Mouse (Mus musculus) G1E (cell line): ENCODE data around the gene Enox1. TPM values are rescaled to one million over a fixed set of nuclear protein-coding genes. Genes with fewer than 3 reads are reported as not detected.

Experiments used
- ATAC-seq: 2 replicates; pipeline ENCODE4 v1.8.0; 2016; ENCODE audit warnings: mild to moderate bottlenecking; ENCODE audit not compliant: insufficient number of reproducible peaks, poor library complexity, low FRiP score, severe bottlenecking; ENCODE audit errors: extremely low read depth
- DNase-seq: peaks from one replicate; pipeline ENCODE4 v3.0.0; 2012; ENCODE audit warnings: low spot score
- H3K27me3 ChIP-seq: 2 replicates; pipeline ENCODE4 v1.6.1; 2012; ENCODE audit warnings: mild to moderate bottlenecking, low read length, inconsistent platforms; ENCODE audit not compliant: insufficient read depth
- H3K36me3 ChIP-seq: replicated peaks from 2 replicates; pipeline ENCODE3; 2012; ENCODE audit warnings: mild to moderate bottlenecking, inconsistent platforms
- H3K4me1 ChIP-seq: 2 replicates; pipeline ENCODE4 v1.6.1; 2012; ENCODE audit warnings: low read depth, low read length, inconsistent platforms, mixed read lengths; ENCODE audit not compliant: insufficient read depth
- H3K4me3 ChIP-seq: 2 replicates; pipeline ENCODE4 v1.5.1; 2012; ENCODE audit warnings: low read depth, mild to moderate bottlenecking, inconsistent platforms, low read length, moderate library complexity, mixed read lengths
- H3K9me3 ChIP-seq: replicated peaks from 2 replicates; pipeline ENCODE4 v1.6.1; 2012; ENCODE audit warnings: inconsistent platforms
- CTCF ChIP-seq: IDR thresholded peaks from 2 replicates; pipeline ENCODE4 v1.5.1; 2012; ENCODE audit warnings: low read depth, low read length, inconsistent platforms, mixed read lengths
- GATA1 ChIP-seq: IDR thresholded peaks from 2 replicates; pipeline ENCODE4 v1.6.1; 2012; ENCODE audit warnings: borderline replicate concordance, low read length, inconsistent platforms, mixed read lengths
- GATA2 ChIP-seq: IDR thresholded peaks from 2 replicates; pipeline ENCODE4 v1.6.1; 2012; ENCODE audit warnings: low read depth, low read length, inconsistent platforms, borderline replicate concordance
- POLR2AphosphoS5 ChIP-seq: IDR thresholded peaks from 2 replicates; pipeline ENCODE4 v1.6.1; 2012; ENCODE audit warnings: low read depth, low read length, inconsistent platforms; ENCODE audit not compliant: insufficient replicate concordance
- TAL1 ChIP-seq: conservative IDR thresholded peaks from 2 replicates; pipeline ENCODE4 v1.6.1; 2012; ENCODE audit warnings: low read depth, low read length, inconsistent platforms, mixed read lengths
- polyA plus RNA-seq: library from polyadenylated mRNA; stranded (reverse); fragments of >175 nt; gene quantifications from 2 replicates; pipeline ENCODE4 v1.2.3, GENCODE M21; 2012
- total RNA-seq, 2 experiments: library from RNA; stranded (forward) in 1 of 2; stranded (reverse) in 1 of 2; fragments of 200-1000 nt in 1 of 2; fragments of >200 nt in 1 of 2; fragmentation: Nextera tagmentation in 1 of 2; gene quantifications; 2 replicates each; pipeline ENCODE4 v1.2.3; 2014 to 2017

Enox1 gene
- total and polyA plus RNA-seq, 3 experiments = 0.05 TPM; not detected in 2

GRCm38 (mm10) chr14:77183491-77183890 lies 26.9 kb downstream of the Enox1 start:
- Histone ChIP-seq H3K27me3 (no peaks in the 10 kb centered on the region), H3K4me1 (no peaks in the 10 kb centered on the region), H3K9me3 (peaks cover 44% of the 10 kb centered on the region), H3K36me3 (no peaks in the 10 kb centered on the region), H3K4me3 (no peak overlapping the region)
- no peak for ATAC-seq
- TF ChIP-seq POLR2AphosphoS5 = no peak
- no peak for TF ChIP-seq TAL1
- TF ChIP-seq CTCF = no peak
- TF ChIP-seq GATA1 = no peak
- TF ChIP-seq GATA2 = no peak
- DNase-seq = no peak

GRCm38 (mm10) chr14:77190158-77190557 lies 33.6 kb downstream of the Enox1 start:
- ATAC-seq (no peak), DNase-seq (no peak)
- Histone ChIP-seq H3K4me1 (no peaks in the 10 kb centered on the region), H3K9me3 (peaks cover 49% of the 10 kb centered on the region), H3K4me3 (no peak overlapping the region), H3K36me3 (no peaks in the 10 kb centered on the region), H3K27me3 (no peaks in the 10 kb centered on the region)
- TF ChIP-seq POLR2AphosphoS5 (no peak), GATA1 (no peak), TAL1 (no peak), CTCF (no peak), GATA2 (no peak)

GRCm38 (mm10) chr14:77195314-77196020 lies 38.9 kb downstream of the Enox1 start:
- DNase-seq (no peak), ATAC-seq (no peak)
- Histone ChIP-seq H3K36me3 (no peaks in the 10 kb centered on the region), H3K9me3 (peaks cover 46% of the 10 kb centered on the region), H3K4me3 (no peak overlapping the region), H3K27me3 (no peaks in the 10 kb centered on the region), H3K4me1 (no peaks in the 10 kb centered on the region)
- TF ChIP-seq POLR2AphosphoS5 (no peak), TAL1 (no peak), GATA2 (no peak), CTCF (no peak), GATA1 (no peak)

GRCm38 (mm10) chr14:77196246-77196645 lies 39.7 kb downstream of the Enox1 start:
- DNase-seq (no peak), ATAC-seq (no peak)
- Histone ChIP-seq H3K36me3 (no peaks in the 10 kb centered on the region), H3K9me3 (peaks cover 44% of the 10 kb centered on the region), H3K4me3 (no peak overlapping the region), H3K27me3 (no peaks in the 10 kb centered on the region), H3K4me1 (no peaks in the 10 kb centered on the region)
- no peak for TF ChIP-seq GATA1
- no peak for TF ChIP-seq POLR2AphosphoS5
- no peak for TF ChIP-seq GATA2
- no peak for TF ChIP-seq TAL1
- TF ChIP-seq CTCF = no peak

GRCm38 (mm10) chr14:77197414-77197915 lies 40.9 kb downstream of the Enox1 start:
- ATAC-seq (no peak), DNase-seq (no peak)
- no peaks in the 10 kb centered on the region for H3K36me3 ChIP-seq
- H3K4me1 ChIP-seq = no peaks in the 10 kb centered on the region
- no peak for TF ChIP-seq GATA1
- TF ChIP-seq GATA2 = no peak
- no peak for TF ChIP-seq CTCF
- no peak for TF ChIP-seq TAL1
- TF ChIP-seq POLR2AphosphoS5 = no peak
- no peaks in the 10 kb centered on the region for H3K27me3 ChIP-seq
- peaks cover 46% of the 10 kb centered on the region for H3K9me3 ChIP-seq
- no peak overlapping the region for H3K4me3 ChIP-seq

GRCm38 (mm10) chr14:77210889-77211288 lies 54.3 kb downstream of the Enox1 start:
- Histone ChIP-seq H3K27me3 (no peaks in the 10 kb centered on the region), H3K36me3 (no peaks in the 10 kb centered on the region), H3K9me3 (peaks cover 37% of the 10 kb centered on the region), H3K4me3 (no peak overlapping the region), H3K4me1 (no peaks in the 10 kb centered on the region)
- DNase-seq = no peak
- no peak for ATAC-seq
- no peak for TF ChIP-seq POLR2AphosphoS5
- TF ChIP-seq TAL1 = no peak
- TF ChIP-seq GATA1 = no peak
- no peak for TF ChIP-seq GATA2
- TF ChIP-seq CTCF = no peak
